Mouse (Mus musculus): ENCODE measurements around the gene Ros1.

Gene Ros1

DNA sequence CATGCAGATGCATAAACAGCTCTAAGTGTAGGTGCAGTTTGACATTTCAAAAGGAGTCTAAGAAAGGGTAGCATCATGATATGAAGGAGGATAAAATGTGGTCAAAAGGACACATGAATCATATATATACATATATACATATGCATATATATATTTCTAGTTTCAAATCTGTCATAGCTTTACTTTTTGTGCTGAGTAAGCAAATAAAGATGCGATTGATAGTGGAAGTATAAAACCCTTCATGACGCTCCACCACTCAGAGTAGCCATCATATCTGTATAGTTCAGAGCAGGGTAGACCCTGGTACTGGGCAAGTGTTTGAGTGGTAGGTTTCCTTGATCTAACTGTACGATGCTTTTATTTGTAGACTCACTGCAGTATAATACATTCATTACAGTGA lies 35.3 kb downstream of the Ros1 start:
- in situ Hi-C loops (cut with MboI, MseI), result no loop called here

DNA sequence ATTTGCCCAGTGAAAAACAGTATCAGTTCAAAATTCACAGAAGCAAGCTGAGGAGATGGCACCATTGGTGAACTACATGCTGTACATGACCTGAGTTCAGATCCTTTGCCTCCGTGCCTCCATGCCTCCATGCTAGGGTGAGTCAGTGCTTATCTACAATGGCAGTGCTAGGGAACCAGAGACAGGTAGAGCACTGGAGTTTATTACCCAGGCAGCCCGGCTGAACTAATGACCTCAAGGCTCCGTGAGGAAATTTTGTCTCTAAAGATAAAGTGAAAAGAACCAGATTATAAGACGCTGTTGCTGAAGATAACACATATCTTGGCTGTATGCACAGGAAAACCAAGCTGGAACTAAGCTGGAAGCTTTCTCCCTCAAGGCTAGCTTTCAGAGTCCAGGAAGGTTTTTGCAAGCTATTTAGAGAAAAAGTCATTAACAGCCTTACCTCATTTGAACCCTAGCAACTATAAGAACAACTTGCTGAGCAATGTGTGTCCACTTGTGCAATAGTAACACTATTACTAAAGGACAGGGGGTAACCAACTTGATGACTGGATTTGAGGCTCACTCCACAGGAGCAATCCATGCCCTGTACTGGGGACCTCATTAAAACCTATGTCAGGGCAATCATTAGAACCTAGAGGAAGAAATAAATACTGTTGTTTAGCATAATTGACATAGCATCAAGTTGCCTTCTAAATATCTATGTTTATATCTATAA lies 61.5 kb downstream of the Ros1 start:
- in situ Hi-C loops (cut with MboI, MseI), result no loop called here

DNA sequence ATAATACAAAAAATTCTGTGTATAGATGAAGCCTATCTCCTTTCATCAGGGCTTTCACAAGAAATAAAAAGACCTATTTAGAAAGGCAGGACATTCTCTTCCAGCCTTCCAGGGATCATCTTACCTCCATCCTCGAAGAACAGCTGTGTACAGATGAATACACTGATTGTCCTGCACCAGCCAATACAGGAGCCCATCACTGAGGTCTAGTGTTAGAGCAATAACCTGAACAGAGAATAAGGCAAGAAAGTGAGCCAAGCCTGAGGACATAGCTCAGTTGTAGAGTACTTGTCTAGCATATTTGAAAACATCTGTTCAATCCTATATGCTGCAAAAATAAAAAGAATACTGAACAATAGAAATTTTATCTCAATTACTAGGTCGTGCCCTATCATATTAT lies 64.3 kb downstream of the Ros1 start:
- in situ Hi-C loops (cut with MboI, MseI), result no loop called here

DNA sequence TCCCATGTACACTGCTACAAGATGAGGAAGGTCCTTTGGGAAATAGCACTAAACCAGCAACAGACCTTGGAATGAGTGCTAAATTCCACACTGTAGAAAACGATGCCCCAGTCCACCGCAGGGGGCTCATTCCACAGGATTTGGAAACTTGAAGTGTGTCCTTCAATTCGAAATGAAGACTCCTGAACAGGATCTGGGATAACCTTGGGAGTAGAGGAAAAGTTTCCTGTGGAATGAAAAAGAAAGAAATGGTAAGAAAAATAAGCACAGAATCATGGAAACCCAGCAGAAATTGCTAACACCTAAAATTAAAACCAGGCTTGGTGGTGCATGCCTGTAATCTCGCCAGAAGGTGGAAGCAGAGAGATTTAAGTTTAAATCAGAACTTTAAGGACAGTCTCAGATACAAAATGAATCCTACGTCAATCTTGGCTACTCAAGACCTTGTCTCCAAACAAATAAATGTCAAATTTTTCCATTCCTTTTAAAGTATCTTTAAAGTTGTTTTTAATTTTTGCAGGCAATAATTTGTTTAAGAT lies 66.1 kb downstream of the Ros1 start:
- in situ Hi-C loops (cut with MboI, MseI), result no loop called here

DNA sequence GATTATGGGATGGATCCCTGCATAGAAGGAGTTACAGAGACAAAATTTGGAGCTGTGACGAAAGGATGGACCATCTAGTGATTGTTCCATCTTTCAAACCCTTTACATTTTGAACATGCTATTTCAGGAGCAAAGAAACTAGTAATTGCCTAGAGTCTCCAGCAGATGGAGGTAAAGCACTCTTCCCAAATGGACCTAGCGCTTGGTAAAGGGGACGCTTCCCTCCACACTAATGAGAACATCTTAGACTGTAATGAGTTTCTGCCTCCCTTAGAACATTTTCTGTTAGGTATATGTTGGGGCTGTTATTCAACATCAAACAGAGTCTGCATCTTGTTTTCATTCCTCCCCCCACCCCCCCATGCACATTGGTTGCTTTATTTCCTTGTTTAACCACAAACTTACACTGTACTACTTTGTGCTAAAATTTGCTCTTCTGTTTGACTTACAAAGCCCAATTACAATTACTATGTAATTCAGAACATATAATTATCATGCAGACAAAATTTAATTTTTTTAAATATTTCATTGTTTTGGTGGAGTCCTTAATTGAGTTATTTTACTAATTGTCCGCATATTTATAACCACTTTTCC lies 88.8 kb downstream of the Ros1 start:
- in situ Hi-C loops (cut with MboI, MseI), result no loop called here

DNA sequence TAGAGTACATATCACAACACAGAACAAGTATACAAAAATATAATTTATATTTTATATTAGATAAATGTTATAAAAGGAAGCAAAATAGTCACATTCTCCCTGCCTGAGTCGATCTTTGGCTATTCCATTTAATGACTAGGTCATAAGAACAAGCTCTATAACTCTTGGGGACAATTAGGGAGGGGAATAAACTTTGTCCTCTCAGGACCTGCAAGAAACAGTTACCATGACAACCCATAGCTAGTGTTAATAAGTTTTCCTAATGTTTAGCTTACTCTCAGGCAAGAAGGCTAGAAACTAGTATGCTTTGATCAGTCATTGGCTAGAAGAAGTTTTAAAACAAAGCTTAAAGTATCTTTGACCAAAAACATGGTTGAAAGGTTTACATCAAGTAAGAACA lies 93.8 kb downstream of the Ros1 start:
- in situ Hi-C loops (cut with MboI, MseI), result no loop called here

DNA sequence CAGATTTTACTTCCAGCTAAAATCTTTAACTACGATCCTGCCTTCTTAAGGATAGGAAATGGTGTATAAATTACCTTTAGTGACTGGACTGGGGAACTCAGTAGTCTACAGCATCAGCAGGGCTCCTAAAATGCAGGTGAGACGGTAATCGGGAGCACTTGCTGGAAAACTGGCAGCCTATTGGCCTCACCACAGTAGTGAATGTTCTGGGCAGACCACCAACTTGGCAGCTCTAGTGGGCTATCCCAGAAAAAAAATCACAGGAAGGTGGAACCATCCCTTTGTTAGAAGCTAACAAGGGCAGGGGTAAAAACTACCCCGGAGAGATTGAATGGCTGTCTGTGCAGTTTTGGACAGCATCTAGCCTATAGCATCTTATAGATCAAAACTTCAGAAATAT lies 102.9 kb downstream of the Ros1 start:
- in situ Hi-C loops (cut with MboI, MseI), result no loop called here

DNA sequence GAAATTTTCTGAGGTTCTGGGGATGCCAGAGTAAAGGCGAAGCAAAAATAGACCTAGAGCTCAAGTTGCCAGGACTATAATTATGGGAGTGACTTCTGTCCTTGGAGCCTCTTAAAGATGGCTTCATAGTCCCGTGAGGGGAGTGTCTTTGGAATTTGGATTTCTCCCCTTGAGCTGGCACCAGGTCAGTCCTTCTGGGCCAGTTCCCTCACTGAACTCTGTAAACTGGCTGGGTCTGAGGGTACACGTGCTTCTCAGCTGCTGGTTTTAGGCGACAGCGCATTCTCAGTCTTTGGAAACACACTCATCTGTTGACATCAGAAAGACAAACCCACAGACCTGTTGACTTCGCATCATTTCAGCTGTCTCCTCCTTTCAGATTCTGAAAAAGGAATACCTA lies 108.4 kb downstream of the Ros1 start:
- in situ Hi-C loops (cut with MboI, MseI), result no loop called here

DNA sequence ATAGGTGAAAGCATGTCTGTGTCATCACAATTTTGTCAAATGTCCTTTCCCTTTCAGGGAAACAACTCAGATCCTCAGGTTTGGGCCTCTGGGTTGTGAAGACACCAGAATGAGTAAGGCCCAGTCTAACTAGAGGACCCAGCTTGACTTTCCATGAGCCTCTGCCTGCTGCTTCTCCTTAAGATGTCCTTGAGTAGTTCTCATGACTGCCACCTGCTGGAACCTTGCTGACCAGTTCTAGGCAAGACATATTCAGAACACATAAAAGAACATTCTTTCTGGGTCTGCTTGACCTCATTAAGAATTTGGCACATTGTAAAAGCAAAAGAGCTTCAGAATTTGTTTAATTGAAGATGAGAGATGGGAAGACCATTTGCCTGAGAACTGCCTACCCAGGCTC lies 122.6 kb downstream of the Ros1 start:
- in situ Hi-C loops (cut with MboI, MseI), result no loop called here

DNA sequence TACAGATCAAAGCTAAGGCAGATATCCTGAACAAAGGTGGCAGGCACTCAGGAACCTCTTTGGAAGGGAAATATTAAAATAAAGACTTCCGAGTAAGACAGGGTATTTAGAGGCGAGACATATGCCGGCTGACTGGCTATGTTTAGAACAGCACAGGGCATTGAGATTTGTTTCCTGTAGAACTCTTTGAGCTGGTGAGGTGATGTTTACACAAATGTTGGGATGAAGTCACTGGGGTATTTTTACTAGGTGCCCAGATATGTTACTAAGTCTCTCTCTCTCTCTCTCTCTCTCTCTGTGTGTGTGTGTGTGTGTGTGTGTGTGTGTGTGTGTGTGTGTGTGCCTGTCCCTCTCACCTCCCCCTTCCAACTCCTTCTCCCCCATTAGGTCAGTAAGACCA lies 146.8 kb downstream of the Ros1 start:
- in situ Hi-C loops (cut with MboI, MseI), result no loop called here

DNA sequence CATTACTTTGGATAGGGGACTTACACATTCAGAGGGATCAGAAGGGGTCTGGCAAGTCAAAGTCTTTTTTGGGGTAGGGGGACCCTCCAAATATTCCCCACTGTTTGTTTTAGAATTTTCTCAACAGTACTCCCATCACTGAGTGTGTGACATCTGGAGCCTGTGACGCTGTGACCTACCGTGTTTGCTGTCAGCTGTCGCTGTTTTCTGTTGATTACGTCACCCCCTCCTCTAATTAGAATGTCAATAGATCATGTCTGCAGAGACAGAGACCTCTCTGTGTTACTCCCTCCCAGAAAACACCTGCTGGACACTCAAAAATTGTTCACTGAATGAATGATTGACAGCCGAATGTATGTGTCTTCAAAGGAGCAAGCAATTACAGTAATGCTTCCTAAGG lies 152.0 kb downstream of the Ros1 start:
- in situ Hi-C loops (cut with MboI, MseI), result no loop called here

DNA sequence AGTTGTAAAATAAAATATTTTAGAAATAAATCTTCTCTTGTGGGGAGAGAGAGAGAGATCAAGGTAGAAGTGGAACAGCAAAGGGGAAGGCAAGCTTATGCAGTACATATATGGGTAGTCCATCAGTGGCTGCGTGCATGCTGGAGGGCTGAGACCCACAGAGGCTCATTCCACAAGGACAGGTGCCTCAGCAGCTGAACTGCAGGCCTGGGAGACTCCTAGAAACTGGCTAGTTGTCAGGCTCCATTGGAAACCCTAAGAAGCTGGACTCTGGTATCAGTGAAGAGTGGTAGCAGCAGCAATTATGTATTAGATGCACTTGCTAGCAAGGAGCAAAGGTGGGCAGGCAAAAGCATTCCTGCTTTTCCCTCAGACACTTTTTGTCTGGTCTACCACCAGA lies 155.7 kb downstream of the Ros1 start:
- in situ Hi-C loops (cut with MboI, MseI), result no loop called here

DNA sequence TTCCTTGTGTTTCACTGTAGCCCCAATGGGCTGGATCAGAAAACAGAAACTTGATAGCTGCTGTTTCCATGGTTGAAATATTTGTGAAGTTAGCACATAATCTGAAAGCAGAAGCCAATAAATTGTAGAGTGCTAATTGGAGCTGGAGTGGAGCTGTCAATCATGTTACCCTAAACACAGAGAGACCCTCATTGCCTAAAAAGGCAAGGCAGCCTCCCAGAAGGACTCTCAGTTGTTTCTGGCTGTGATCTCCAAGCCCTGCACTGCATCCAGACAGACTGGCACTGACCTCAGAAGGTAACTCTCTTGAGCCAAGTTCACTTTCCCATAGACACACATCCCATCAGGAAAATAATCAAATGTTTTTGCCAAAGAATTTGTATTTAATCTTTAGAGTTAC lies 161.3 kb downstream of the Ros1 start:
- in situ Hi-C loops (cut with MboI, MseI), result no loop called here

DNA sequence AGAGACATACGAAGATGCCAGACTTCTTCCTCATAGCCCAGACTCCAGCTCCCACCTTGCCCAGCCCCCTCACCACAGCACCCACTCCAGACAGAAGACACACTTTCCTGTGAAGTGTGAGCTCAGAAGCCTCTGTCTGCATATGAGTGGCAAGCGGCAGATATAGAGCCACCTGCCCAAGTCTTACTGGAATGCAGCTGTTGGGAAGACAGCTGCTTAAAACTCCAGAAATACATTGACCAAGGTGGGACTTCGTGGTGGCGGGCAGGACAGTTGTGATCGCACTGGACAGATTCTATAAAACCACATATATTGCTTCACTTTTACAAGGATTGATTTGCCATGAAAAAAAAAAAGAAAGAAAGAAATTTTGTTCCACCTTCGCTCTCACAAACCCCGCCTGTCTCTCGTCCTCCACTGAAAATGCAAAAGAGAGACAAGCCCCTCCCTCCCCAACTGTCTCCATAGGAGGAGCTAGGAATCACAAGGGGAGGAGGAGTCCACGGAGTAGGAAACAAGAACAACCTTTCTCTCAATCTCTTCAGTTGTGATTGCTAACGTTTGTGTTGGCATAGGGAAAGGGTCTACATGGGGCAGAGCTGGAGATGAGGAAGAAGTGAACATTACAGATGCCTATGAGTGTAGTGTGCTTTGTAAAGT lies 165.5 kb downstream of the Ros1 start:
- in situ Hi-C loops (cut with MboI, MseI), result no loop called here

DNA sequence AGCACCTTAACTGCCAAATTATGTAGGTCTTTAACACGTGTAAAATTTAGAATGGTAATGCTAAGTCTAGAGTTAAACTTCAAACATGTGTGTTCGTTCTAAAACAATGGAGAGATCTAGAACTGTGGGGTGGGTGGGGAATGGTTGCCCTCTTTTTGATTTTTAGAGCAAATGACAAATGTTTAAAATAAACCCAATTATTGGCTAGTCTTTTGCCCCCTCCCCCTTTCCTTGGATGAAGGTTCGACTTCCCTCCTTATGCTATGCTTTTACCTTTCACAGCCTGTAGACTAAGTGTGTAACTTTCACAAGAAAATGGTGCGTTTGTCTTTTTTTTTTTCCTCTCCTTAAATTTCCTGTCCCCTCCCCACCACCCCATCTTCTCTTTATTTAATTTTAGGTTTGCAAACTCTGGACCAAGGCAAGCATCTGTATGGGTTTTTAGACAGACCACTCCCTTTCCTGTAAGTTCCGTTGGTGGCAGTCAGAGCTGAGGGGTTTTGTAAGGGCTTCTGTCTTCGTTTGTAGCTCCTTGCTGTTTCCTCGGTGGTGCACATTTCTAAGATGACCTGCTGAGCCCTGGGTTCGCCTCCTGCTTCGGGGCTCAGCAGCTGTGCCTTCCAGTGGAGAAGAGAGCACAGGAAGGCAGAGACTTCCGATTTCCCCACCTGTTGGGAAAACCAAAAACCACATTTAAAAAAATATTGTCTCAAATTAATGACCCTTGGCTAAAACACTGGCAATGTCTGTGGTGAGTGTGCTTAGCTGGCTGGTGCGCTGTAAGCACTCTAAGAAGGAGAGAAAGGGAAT lies 166.3 kb downstream of the Ros1 start:
- in situ Hi-C loops (cut with MboI, MseI), result no loop called here

DNA sequence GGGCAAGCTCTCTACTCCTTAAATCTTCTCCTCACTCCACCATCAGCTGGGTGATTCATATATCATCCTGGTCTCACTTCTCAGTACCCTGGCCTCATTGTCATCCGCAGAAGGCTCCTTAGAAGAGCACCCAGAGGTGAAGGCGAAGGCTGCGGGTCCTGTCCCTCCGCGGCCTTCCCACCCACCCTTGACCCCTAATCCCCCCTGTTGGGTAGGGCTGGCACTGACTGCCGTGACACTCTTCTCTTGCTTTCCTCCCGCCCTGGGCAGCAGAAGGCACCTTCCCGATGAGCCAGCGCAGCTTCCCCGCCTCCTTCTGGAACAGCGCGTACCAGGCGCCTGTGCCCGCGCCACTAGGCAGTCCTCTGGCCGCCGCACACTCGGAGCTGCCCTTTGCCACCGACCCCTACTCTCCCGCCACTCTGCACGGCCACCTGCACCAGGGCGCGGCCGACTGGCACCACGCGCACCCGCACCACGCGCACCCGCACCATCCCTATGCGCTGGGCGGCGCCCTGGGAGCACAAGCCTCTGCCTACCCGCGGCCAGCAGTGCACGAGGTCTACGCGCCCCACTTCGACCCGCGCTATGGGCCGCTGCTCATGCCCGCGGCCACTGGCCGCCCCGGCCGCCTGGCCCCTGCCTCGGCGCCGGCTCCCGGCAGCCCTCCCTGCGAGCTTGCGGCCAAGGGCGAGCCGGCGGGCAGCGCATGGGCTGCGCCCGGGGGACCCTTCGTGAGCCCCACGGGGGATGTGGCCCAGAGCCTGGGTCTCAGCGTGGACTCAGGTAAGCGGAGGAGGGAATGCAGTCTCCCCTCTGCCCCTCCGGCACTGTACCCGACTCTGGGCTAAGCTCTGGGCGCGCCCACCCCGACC lies 167.6 kb downstream of the Ros1 start:
- in situ Hi-C loops (cut with MboI, MseI), result no loop called here

DNA sequence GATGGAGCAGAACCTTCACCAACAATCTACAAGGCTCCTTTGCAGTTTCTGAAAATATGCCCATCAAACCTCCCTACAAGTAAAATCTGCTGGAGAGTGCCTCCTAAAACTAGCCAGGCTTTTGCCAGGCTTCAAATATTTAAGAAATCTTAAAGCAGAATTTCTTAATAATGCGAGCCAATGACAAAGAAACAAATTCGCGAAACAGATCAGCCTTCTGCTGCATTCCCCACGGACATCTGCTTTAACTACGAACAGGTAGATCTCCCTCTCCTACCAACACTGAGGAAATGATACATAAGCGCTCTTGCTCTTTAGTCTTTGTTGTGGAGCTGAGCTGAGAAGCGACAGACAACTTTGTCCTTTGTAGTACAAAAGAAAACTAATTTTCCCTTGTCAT lies 169.2 kb downstream of the Ros1 start:
- in situ Hi-C loops (cut with MboI, MseI), result no loop called here

DNA sequence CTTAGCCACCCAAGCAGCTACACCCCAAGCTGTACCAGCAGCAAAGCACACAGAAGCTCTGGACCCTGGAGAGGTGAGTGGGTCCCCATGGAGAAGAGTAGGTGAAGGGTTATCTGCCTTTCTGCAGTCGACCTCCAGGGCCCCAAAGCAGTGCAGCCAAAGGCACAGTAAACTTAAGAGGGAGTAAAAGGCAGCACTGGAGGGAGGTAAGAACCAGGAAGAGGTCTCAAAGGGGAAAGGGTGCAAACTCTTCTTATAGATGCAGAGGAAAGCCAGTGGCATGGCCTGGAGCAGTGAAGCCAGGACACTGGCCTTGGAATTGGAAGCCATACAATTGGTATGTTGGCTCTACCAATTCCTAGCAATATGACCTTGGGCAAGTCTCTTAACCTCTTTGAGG lies 169.8 kb downstream of the Ros1 start:
- in situ Hi-C loops (cut with MboI, MseI), result no loop called here

DNA sequence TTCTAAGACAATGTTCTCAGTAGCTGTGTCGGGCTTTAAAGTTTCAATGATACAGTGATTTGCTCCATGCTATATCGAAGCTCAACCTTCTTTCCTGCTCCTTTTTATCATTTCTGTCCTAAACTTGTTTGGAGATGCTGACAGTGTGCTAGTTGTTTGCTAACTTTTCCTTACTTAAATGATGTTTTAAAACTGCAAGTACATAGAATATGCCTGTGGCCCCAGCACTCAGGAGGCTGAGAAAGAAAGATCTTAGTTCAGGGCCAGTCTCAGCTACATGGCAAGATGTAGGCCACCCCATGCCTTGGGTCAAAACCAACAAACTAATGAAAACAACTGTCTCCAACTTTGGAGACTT lies 171.0 kb downstream of the Ros1 start:
- in situ Hi-C loops (cut with MboI, MseI), result no loop called here

DNA sequence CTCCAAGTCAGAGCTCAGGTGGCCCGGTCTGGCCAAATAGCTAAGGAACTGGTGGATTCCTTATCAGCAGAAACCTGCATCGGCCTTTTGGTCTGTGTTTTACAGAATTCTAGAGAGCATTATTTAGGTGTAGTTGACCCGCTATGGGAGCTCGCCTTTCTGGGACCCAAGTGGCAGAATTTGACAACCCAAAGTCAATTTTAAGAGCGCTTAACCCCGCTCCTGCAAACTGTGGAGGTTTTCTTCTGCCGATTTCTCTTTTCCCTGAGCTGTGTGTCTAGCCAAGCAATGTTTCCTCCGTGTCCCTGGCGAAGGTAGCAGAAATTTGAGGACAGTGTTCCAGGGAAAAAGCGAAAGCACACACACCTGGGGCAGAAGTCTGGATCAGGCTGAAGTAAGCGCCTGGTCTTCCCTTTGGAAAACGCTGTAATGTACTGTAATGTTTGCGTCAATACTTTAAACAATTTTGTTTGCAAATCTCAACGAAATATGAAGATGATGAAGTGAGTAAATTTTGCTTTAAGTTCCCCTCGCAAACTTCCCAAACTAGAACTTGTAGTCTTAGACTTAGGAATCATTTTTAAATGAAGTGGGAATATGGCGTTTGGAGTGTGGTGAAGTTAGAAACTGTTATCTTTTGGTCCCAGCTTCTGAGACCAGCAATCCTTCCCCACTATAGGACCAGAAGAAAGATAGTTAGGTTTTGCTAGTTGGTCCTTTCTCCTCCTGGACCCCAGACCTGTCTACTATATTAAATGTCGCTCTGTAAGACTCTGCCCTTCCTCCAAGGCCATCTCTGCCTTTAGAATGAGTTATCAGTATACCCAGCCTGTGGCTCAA lies 171.6 kb downstream of the Ros1 start:
- in situ Hi-C loops (cut with MboI, MseI), result no loop called here
